Mouse (Mus musculus) cerebellum, postnatal 36 days (tissue): Measurements from ENCODE around the gene Atg7.

Experiments used
- DNase-seq, 2 experiments: peaks; one replicate each; pipeline ENCODE4 v3.0.0; 2021 to 2022; ENCODE audit warnings: mixed read lengths in 2 of 2

Atg7 gene

DNA sequence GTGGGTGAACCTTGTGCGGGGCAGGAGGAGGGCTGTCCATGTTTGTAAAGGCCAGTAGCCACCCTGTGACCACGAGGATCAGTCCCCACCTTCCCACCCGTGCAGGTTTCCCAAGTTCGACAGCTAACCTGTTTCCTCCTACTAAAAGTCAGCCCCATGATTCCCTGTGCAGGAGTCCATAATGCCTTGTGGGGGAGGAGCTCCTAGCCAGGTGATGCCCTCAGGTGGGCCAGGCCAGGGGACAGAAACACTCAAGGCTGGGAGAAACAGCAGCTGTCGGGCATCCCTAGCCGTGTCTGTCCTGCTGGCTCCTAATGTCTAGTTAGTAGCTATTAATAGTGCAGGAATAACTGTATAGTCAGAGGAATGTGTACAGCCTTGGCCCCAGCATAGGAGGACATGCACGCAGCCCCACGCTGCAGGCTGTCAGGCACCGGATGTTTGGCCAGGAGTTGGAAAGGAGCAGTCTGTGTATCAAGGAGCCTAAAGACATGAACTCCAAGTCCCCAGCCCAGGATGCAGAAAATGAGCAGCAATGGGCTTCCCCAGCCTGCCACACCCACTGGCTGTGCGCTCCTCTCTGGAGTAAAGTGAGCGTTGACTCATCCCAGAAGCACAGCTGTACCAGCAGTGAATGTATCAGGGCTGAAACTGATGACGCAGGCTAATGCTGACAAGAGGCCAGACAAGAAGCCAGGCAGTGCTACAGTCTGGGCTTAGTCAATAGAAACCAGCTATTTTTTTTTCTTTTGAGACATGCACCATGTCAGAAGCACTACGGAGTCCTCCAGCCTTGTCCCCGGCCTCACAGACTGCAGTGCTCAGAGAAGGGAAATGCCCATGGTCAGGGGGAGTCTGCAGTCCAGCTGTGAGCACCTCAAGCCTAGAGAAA, 218.0 kb downstream of the Atg7 start:
- DNase-seq, result no peak

DNA sequence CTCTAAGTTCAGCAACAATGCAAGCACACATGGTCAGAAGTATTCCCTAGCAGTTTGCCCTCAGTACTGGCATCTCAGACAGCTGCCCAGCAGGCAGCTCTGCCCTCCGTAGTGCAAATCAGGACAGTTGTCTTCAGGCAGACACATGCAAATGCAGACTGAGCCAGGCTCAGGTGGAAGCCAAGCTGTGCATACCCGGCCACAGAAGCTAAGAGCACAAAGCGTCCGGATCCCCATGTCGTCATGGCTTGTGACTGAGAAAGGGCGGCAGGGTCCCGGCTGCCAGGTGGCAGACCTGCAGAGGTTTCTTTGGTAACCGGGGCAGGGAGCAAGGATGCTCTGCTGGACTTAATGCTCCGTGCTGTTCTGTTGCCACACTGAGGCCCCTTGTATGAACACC, 218.7 kb downstream of the Atg7 start:
- DNase-seq, result peak; percentile 50 to 56

GRCm38 (mm10) chr6:114862046-114862445, 219.1 kb downstream of the Atg7 start:
- no peak for DNase-seq

GRCm38 (mm10) chr6:114863501-114863900, 220.6 kb downstream of the Atg7 start:
- DNase-seq, result no peak

GRCm38 (mm10) chr6:114864421-114864820, 221.5 kb downstream of the Atg7 start:
- no peak for DNase-seq

GRCm38 (mm10) chr6:114866078-114866477, 223.2 kb downstream of the Atg7 start:
- DNase-seq, result no peak

DNA sequence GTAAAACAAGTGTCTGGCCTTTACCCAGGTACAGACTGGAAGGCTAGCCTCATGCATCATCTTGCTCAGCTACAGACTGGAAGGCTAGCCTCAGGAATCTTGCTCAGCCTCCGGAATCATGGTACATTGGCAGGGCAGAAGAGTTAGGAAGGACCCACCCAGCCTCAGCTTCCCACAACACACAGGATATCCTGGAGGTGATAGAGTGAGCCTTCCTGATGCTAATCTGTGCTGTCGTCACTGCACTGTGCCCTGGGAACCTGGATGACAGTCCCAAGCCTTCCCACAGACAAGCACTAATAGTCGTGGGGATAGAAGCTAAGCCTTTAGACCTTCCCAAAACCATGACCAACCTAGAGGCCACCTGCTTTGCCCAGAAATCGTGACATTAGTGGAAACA, 223.7 kb downstream of the Atg7 start:
- DNase-seq, result no peak

DNA sequence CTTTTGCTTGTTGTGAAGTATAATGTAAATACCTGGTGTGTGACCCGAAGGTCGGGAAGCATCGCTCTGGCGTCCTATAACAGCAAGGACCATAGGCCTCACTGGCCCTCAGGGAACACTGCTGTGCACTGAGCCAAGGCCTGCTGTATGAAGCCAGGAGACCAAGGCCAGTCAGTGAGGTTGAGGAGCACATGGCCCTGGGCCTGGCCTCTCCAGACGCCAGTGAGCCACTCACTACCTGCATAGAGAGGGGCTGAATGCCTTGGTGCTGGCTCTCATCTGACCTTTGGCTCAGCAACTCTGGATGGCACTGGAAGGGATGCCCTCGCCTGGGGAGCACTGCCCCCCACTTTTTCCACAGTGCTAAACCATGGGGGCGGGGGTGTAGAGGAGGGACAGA, 225.8 kb downstream of the Atg7 start:
- no peak for DNase-seq

- no peak for DNase-seq
Measured at GRCm38 (mm10) chr6:114869501-114870076, 226.7 kb downstream of the Atg7 start.

DNA sequence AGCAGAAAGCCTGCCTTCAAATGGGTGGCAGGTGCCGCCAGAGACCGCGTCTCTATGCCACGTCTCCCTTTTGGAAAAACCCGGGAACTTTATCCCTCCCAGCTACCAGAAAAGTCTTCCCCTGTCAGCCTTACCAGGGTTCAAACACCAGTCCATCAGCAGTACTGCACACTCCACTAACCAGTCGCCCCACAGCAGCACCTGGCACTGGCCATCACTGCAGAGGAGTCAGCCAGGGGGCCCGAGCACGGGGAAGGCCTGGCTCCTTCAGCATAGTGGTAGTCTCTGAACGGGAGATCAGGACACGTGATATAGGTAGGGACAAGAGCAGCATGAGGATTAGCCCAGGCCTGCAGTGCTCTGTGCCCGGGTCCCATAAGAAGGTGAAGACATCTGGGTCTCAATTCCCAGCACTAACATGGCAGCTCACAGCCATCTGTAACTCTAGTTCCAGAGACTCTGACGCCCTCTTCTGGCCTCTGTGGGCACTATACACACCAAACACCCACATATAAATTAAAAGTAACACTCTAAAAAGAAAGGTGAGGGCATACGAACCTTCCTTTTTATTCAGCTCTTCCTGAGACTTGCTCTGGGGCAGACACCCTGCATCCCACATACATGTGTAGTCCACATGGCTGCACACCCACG, 228.2 kb downstream of the Atg7 start:
- no peak for DNase-seq

- no peak for DNase-seq
Measured at GRCm38 (mm10) chr6:114873808-114874137, 230.9 kb downstream of the Atg7 start.

GRCm38 (mm10) chr6:114874138-114874928, 231.4 kb downstream of the Atg7 start:
- DNase-seq, result peak; percentile 29 to 37

GRCm38 (mm10) chr6:114875018-114875558, 232.2 kb downstream of the Atg7 start:
- peak; percentile 84 to 88 for DNase-seq

- DNase-seq, result no peak
Measured at GRCm38 (mm10) chr6:114876033-114876432, 233.1 kb downstream of the Atg7 start.

DNA sequence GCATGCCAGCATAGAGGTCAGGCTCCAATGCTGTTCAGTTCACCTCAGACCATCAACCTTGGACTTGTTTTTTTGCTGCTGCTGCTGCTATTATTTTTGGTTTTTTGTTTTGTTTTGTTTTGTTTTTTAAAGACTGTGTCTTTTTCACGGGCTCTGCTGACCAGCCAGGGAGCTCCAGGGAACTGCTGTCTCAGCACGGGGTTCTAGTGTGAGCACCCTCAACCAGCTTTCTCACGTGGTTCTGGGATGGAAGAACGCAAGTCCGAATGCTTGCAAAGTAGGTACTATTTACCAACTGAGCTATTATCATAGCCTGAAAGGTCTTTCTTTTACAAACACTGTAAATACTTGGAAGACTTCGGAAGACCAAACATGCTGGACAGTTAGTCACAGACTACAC, 233.6 kb downstream of the Atg7 start:
- no peak for DNase-seq

GRCm38 (mm10) chr6:114878841-114879520, 236.1 kb downstream of the Atg7 start:
- DNase-seq, result no peak

DNA sequence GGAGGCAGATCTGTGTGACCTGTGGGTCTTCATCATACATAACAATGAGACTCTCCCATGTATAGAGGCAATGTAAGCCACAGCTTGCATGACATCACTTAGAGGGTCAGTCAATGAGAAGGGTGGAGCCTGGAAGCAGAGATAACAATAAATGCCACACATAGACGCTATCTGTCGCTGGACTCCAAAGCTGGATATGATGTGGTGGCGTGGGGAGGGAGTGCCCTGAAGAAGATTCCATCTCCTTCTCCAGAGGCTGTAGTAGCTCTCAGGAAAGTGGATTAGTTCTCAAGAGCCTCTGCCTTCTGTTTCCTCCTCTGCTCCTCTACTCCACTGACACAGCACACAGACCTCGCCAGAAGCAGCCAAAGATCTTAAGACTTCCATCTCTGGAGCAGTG, 237.9 kb downstream of the Atg7 start:
- DNase-seq, result no peak

GRCm38 (mm10) chr6:114882212-114882611, 239.3 kb downstream of the Atg7 start:
- DNase-seq, result no peak

- DNase-seq, result no peak
Measured at GRCm38 (mm10) chr6:114882675-114883074, 239.8 kb downstream of the Atg7 start.

DNA sequence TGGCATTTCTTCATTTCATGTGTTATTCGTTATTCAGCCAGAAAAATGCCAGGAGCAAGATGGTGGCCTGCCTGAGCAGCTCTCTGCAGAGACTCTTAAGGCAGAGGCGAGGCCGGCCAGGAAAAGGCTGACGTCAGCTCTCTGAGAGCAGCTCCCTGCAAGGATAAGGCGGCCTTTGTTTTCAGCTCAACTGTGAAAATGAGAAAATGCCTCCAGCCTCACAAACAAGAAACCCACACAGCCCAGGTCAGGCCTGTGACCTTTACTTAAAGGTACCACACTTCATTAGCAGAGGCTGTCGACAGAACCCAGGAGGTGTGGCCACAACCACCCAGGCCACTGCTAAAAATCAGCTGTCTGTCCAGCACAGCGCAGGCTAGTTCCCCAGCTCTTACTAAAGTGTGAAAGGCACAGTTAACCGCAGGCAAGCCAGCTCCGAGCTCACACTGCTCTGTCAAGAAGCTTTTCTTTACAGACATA, 240.4 kb downstream of the Atg7 start:
- DNase-seq, result peak; percentile 31 to 34

DNA sequence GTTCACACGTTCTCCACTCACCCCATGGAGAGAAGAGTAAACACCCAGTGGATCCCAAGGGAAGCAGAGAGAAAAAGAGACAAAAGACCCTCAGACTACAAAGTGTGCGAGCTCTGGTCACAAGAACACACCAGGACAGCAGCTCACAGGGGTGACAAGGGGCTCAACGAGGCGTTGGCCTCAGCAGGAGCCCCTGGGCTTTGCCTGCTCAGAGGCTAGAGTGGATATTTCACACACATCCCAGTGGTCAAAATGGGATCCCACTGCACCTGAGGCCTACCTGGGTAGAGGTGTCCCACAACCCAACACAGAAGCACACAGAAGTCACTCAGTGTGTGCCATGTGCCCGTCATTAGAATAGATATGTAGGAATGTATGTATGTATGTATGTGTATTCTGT, 242.2 kb downstream of the Atg7 start:
- DNase-seq, result no peak

DNA sequence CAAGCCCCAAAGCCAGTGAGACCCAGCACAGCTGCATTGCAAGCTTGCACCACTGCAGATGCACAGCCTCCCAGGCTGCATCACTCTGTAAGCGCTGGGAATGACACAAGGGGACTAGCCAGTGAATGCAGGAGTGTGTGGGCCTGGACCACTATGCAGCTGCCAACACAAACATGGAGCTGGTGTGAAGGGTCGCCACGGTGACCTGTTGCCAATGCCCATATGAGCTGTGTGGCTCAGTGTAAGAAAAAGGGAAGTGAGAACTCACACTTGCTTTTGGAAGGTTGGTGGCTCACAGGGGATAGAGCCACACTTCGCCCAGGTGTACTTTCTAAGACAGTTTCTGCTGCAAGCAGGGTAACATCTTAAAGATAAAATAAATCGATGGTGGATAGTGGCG, 243.1 kb downstream of the Atg7 start:
- DNase-seq, result no peak
